Mouse (Mus musculus): ENCODE measurements around the gene C1qa.

DNA sequence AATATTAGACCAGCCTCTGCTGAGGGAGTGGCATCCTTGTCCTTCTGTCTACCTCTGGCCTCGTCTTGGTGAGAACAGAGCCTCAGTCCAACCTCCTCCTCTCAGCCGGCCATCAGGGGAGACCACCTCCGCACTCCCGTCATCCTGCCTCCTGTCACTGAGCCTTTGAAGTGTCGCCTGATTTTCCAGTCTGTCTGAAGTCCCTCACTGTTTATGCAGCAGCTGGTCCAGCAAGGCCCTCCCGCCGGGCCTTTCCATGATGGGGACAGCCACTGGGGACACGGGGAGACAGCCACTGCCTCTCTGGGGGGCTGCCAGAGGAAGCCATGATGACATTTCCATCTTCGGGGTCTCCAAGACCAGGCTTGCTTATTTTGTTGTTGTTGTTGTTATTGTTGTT lies 14.2 kb upstream of the C1qa start:
- no peak for TF ChIP-seq MYOD1 (IDR thresholded peaks at IDR 0.05; ENCODE audit: control insufficient read depth, insufficient read length, low read depth)
- TF ChIP-seq CTCF (IDR thresholded peaks at IDR 0.05; ENCODE audit: control insufficient read depth, insufficient read depth, insufficient read length): no peak
- TF ChIP-seq MAX (IDR thresholded peaks at IDR 0.05): no peak
- no peak for TF ChIP-seq USF1 (IDR thresholded peaks at IDR 0.05; ENCODE audit: low read depth)
- no peak for TF ChIP-seq MYOG (IDR thresholded peaks at IDR 0.05; ENCODE audit: control insufficient read depth, extremely low read depth, insufficient read length)
- TF ChIP-seq CEBPB (IDR thresholded peaks at IDR 0.05; ENCODE audit: low read depth): no peak

Data from C2C12 (cell line).